Mouse (Mus musculus) liver, adult 2 months (tissue): Measurements from ENCODE around the gene H2-Q6. TPM values are rescaled to one million over a fixed set of nuclear protein-coding genes. Genes with fewer than 3 reads are reported as not detected.
"Not testable (repeated sequence)": the region's sequence is repeated elsewhere in the genome, so short reads cannot be mapped to it uniquely, and the experiment has no call there.

Source experiments
- DNase-seq: peaks from one replicate; pipeline ENCODE4 v3.0.0-alpha.2; 2011; ENCODE audit warnings: low read depth, low spot score; ENCODE audit errors: extremely low read depth
- H3K27ac ChIP-seq: fragments of 200-500 bp; replicated peaks from 2 replicates; pipeline ENCODE4 v1.5.1; 2012; ENCODE audit warnings: low read depth, mild to moderate bottlenecking, control low read depth, inconsistent platforms, low read length; ENCODE audit not compliant: insufficient read depth
- H3K27me3 ChIP-seq: fragments of 200-500 bp; 2 replicates; pipeline ENCODE4 v1.6.1; 2012; ENCODE audit warnings: mild to moderate bottlenecking, moderate library complexity, low read length, inconsistent platforms; ENCODE audit not compliant: control insufficient read depth, insufficient read depth
- H3K36me3 ChIP-seq: fragments of 200-500 bp; 2 replicates; pipeline ENCODE4 v1.6.1; 2012; ENCODE audit warnings: low read length, inconsistent platforms; ENCODE audit not compliant: control insufficient read depth, insufficient read depth
- H3K4me1 ChIP-seq: fragments of 200-500 bp; 2 replicates; pipeline ENCODE4 v1.6.1; 2011; ENCODE audit warnings: low read length; ENCODE audit not compliant: control insufficient read depth, insufficient read depth
- H3K4me3 ChIP-seq: fragments of 200-500 bp; 2 replicates; pipeline ENCODE4 v1.5.1; 2011; ENCODE audit warnings: low read depth, mild to moderate bottlenecking, control low read depth, low read length, moderate library complexity; ENCODE audit not compliant: insufficient read depth
- H3K79me2 ChIP-seq: fragments of 200-500 bp; 2 replicates; pipeline ENCODE4 v1.6.1; 2012; ENCODE audit warnings: inconsistent platforms, mild to moderate bottlenecking, low read length, moderate library complexity; ENCODE audit not compliant: control insufficient read depth, insufficient read depth
- H3K9ac ChIP-seq: fragments of 200-500 bp; 2 replicates; pipeline ENCODE4 v1.6.1; 2012; ENCODE audit warnings: low read depth, mild to moderate bottlenecking, control low read depth, inconsistent platforms, low read length
- CTCF ChIP-seq: fragments of 200-500 bp; IDR thresholded peaks from 2 replicates; pipeline ENCODE4 v1.5.1; 2011; ENCODE audit warnings: low read depth, low read length, control low read depth
- POLR2A ChIP-seq: fragments of 200-500 bp; IDR thresholded peaks from 2 replicates; pipeline ENCODE4 v1.6.1; 2011; ENCODE audit warnings: low read length, control low read depth; ENCODE audit not compliant: insufficient read depth; ENCODE audit errors: extremely low read depth
- WGBS: fragments of 180-500 bp; shearing (Covaris S2); methylation state at CpG from one replicate; pipeline ENCODE4 v1.1.7; 2018; 5-methylcytosine and 5-hydroxymethylcytosine counted together
- polyA plus RNA-seq: library from polyadenylated mRNA; depleted of rRNA; stranded (reverse); fragments of >200 nt; gene quantifications from 2 replicates; pipeline ENCODE4 v1.2.3, GENCODE M21; 2012; rRNA removed
- total RNA-seq: library from RNA; depleted of rRNA; stranded (reverse); fragments of >200 nt; gene quantifications from 2 replicates; pipeline ENCODE4 v1.2.3, GENCODE M21; 2014; rRNA removed

H2-Q6 gene
- total and polyA plus RNA-seq, 2 experiments: 13.2 to 40.0 TPM

GRCm38 (mm10) chr17:35465651-35466050 is 41.0 kb downstream of the H2-Q6 start:
- H3K79me2 ChIP-seq, H3K4me3 ChIP-seq, H3K36me3 ChIP-seq, H3K27me3 ChIP-seq, H3K9ac ChIP-seq, DNase-seq, H3K4me1 ChIP-seq, H3K27ac ChIP-seq: not testable (repeated sequence)
- peak; percentile 70 for TF ChIP-seq CTCF
- 11% methylated on average over 8 of the region's 8 CpGs for WGBS

GRCm38 (mm10) chr17:35468936-35469335 is 44.3 kb downstream of the H2-Q6 start:
- H3K4me3 ChIP-seq, H3K4me1 ChIP-seq, H3K79me2 ChIP-seq, H3K36me3 ChIP-seq, H3K9ac ChIP-seq, DNase-seq, H3K27me3 ChIP-seq: not testable (repeated sequence)
- 65% methylated on average over 3 of the region's 3 CpGs for WGBS
- H3K27ac ChIP-seq: peak overlapping the region; percentile 74; the same call in 1 of the 2 replicates

- H3K36me3 ChIP-seq: peaks cover 10% of the 10 kb centered on the region
- H3K4me1 ChIP-seq: peaks cover 5% of the 10 kb centered on the region
- H3K4me3 ChIP-seq: peak within 1 kb of the TSS; percentile 68
- TF ChIP-seq POLR2A: peak; percentile 97
- no peak for TF ChIP-seq CTCF
- peak within 1 kb of the TSS; percentile 98 for H3K27ac ChIP-seq
- H3K9ac ChIP-seq: peak within 1 kb of the TSS; percentile 70
- H3K79me2 ChIP-seq: no peaks in the 10 kb centered on the region
- DNase-seq: peak; percentile 90
- no peaks in the 10 kb centered on the region for H3K27me3 ChIP-seq
- WGBS: under 1% methylated on average over 67 of the region's 80 CpGs
Observed at GRCm38 (mm10) chr17:35469842-35470751, 45.4 kb downstream of the H2-Q6 start, which contains the start of gene H2-Q10. H2-Q10 (plus strand) TSS chr17:35470089.

Other genes starting within 250 kb of the H2-Q6 start
- 8.6 and 13.3 TPM in 2 replicates for gene Aif1, start 248.8 kb upstream of the H2-Q6 start, total RNA-seq
- gene Aif1, start 248.8 kb upstream of the H2-Q6 start, polyA plus RNA-seq: 1.6 and 2.5 TPM in 2 replicates
- gene Lst1, start 236.4 kb upstream of the H2-Q6 start, total RNA-seq: 10.2 and 13.0 TPM in 2 replicates
- gene Lst1, start 236.4 kb upstream of the H2-Q6 start, polyA plus RNA-seq: 5.9 and 11.8 TPM in 2 replicates
- gene Ltb, start 230.4 kb upstream of the H2-Q6 start, total RNA-seq: 1.8 and 3.0 TPM in 2 replicates
- gene Ltb, start 230.4 kb upstream of the H2-Q6 start, polyA plus RNA-seq: 2.6 and 4.7 TPM in 2 replicates
- gene Tnf, start 222.8 kb upstream of the H2-Q6 start, total RNA-seq: 0.13 TPM in 1 of 2 replicates, not detected in the other
- 0.15 and 0.29 TPM in 2 replicates for gene Tnf, start 222.8 kb upstream of the H2-Q6 start, polyA plus RNA-seq
- 0.27 TPM in 1 of 2 replicates, not detected in the other for gene Lta, start 219.5 kb upstream of the H2-Q6 start, total RNA-seq
- gene Lta, start 219.5 kb upstream of the H2-Q6 start, polyA plus RNA-seq: 0.06 TPM in 1 of 2 replicates, not detected in the other
- gene Gm16181, start 204.0 kb upstream of the H2-Q6 start, total RNA-seq: 0.37 TPM in 1 of 2 replicates, not detected in the other
- not detected in 2 replicates for gene Gm16181, start 204.0 kb upstream of the H2-Q6 start, polyA plus RNA-seq
- gene Atp6v1g2, start 191.2 kb upstream of the H2-Q6 start, total RNA-seq: 0.28 and 0.34 TPM in 2 replicates
- gene Atp6v1g2, start 191.2 kb upstream of the H2-Q6 start, polyA plus RNA-seq: 1.6 and 2.7 TPM in 2 replicates
- 7.5 and 7.6 TPM in 2 replicates for gene Nfkbil1, start 189.1 kb upstream of the H2-Q6 start, total RNA-seq
- gene Nfkbil1, start 189.1 kb upstream of the H2-Q6 start, polyA plus RNA-seq: 7.5 and 8.6 TPM in 2 replicates
- 37.0 and 43.6 TPM in 2 replicates for gene Ddx39b, start 183.1 kb upstream of the H2-Q6 start, total RNA-seq
- 64.9 and 103 TPM in 2 replicates for gene Ddx39b, start 183.1 kb upstream of the H2-Q6 start, polyA plus RNA-seq
- 444 and 506 TPM in 2 replicates for gene H2-D1, start 162.1 kb upstream of the H2-Q6 start, total RNA-seq
- gene H2-D1, start 162.1 kb upstream of the H2-Q6 start, polyA plus RNA-seq: 487 and 676 TPM in 2 replicates
- gene H2-Q1, start 104.4 kb upstream of the H2-Q6 start, total RNA-seq: 9.1 and 11.1 TPM in 2 replicates
- 4.4 and 5.5 TPM in 2 replicates for gene H2-Q1, start 104.4 kb upstream of the H2-Q6 start, polyA plus RNA-seq
- 0.81 and 1.2 TPM in 2 replicates for gene H2-Q2, start 82.6 kb upstream of the H2-Q6 start, total RNA-seq
- 0.37 and 0.75 TPM in 2 replicates for gene H2-Q2, start 82.6 kb upstream of the H2-Q6 start, polyA plus RNA-seq
- gene H2-Q4, start 45.2 kb upstream of the H2-Q6 start, total RNA-seq: 31.5 and 32.7 TPM in 2 replicates
- gene H2-Q4, start 45.2 kb upstream of the H2-Q6 start, polyA plus RNA-seq: 36.2 and 61.8 TPM in 2 replicates
- 40.7 and 56.7 TPM in 2 replicates for gene H2-Q7, start 14.3 kb downstream of the H2-Q6 start, total RNA-seq
- 58.1 and 212 TPM in 2 replicates for gene H2-Q7, start 14.3 kb downstream of the H2-Q6 start, polyA plus RNA-seq
- 1,696 and 1,845 TPM in 2 replicates for gene H2-Q10, start 45.2 kb downstream of the H2-Q6 start, total RNA-seq
- gene H2-Q10, start 45.2 kb downstream of the H2-Q6 start, polyA plus RNA-seq: 3,073 and 3,421 TPM in 2 replicates
- not detected in 2 replicates for gene Pou5f1, start 81.2 kb downstream of the H2-Q6 start, total RNA-seq
- gene Pou5f1, start 81.2 kb downstream of the H2-Q6 start, polyA plus RNA-seq: not detected in 2 replicates
- gene Tcf19, start 92.0 kb downstream of the H2-Q6 start, total RNA-seq: 1.9 and 4.0 TPM in 2 replicates
- 2.7 and 3.1 TPM in 2 replicates for gene Tcf19, start 92.0 kb downstream of the H2-Q6 start, polyA plus RNA-seq
- gene Cchcr1, start 92.2 kb downstream of the H2-Q6 start, total RNA-seq: 1.4 and 1.9 TPM in 2 replicates
- 1.9 and 2.1 TPM in 2 replicates for gene Cchcr1, start 92.2 kb downstream of the H2-Q6 start, polyA plus RNA-seq
- not detected in 2 replicates for gene Psors1c2, start 108.4 kb downstream of the H2-Q6 start, total RNA-seq
- gene Psors1c2, start 108.4 kb downstream of the H2-Q6 start, polyA plus RNA-seq: not detected in 2 replicates
- gene Cdsn, start 127.3 kb downstream of the H2-Q6 start, total RNA-seq: not detected in 2 replicates
- gene Cdsn, start 127.3 kb downstream of the H2-Q6 start, polyA plus RNA-seq: not detected in 2 replicates
- gene 2300002M23Rik, start 142.6 kb downstream of the H2-Q6 start, total RNA-seq: not detected in 2 replicates
- gene 2300002M23Rik, start 142.6 kb downstream of the H2-Q6 start, polyA plus RNA-seq: not detected in 2 replicates
- gene Sfta2, start 176.7 kb downstream of the H2-Q6 start, total RNA-seq: not detected in 2 replicates
- not detected in 2 replicates for gene Sfta2, start 176.7 kb downstream of the H2-Q6 start, polyA plus RNA-seq
- not detected in 2 replicates for gene Gm9573, start 201.8 kb downstream of the H2-Q6 start, total RNA-seq
- not detected in 2 replicates for gene Gm9573, start 201.8 kb downstream of the H2-Q6 start, polyA plus RNA-seq
- gene Mucl3, start 218.8 kb downstream of the H2-Q6 start, total RNA-seq: not detected in 2 replicates
- not detected in 2 replicates for gene Mucl3, start 218.8 kb downstream of the H2-Q6 start, polyA plus RNA-seq
- 6.6 and 11.1 TPM in 2 replicates for gene Vars2, start 242.7 kb downstream of the H2-Q6 start, total RNA-seq
- 22.6 and 29.6 TPM in 2 replicates for gene Vars2, start 242.7 kb downstream of the H2-Q6 start, polyA plus RNA-seq
- 16.4 and 17.4 TPM in 2 replicates for gene Gtf2h4, start 248.9 kb downstream of the H2-Q6 start, total RNA-seq
- gene Gtf2h4, start 248.9 kb downstream of the H2-Q6 start, polyA plus RNA-seq: 24.8 and 29.8 TPM in 2 replicates